Mouse (Mus musculus) layer of hippocampus, postnatal 10 days (tissue): ENCODE results near the gene Dip2b. TPM values are rescaled to one million over a fixed set of nuclear protein-coding genes. Genes with fewer than 3 reads are reported as not detected.

ENCODE experiments used
- DNase-seq, 2 experiments: peaks; one replicate each; pipeline ENCODE4 v3.0.0; 2021; ENCODE audit warnings: low spot score in 2 of 2
- total RNA-seq, 2 experiments: library from RNA; stranded (reverse); gene quantifications; 2 replicates each; pipeline ENCODE4 v1.2.3; 2021

Dip2b gene
- total RNA-seq, 2 experiments from 2014 or later = 48.7 to 51.0 TPM

DNA sequence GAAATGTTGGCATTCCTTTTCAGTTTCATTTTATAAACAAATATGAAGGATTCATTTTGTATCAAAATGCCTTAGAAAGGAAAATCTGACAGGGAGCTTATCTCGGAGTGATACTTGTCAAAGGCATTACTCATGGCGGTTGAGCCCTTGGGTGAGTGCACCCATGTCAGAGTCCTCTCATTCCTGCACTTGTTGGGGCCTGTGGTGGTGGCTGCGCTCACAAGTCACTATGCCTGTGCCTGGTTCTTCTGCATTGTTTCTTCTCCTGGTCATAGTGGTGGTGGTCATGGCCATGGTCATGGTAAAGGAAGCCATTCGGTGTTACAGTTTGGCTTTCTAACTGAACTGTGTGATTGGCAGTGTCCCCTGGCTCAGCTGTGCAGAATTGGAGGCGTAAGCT is 44.3 kb downstream of the Dip2b start:
- DNase-seq = no peak

DNA sequence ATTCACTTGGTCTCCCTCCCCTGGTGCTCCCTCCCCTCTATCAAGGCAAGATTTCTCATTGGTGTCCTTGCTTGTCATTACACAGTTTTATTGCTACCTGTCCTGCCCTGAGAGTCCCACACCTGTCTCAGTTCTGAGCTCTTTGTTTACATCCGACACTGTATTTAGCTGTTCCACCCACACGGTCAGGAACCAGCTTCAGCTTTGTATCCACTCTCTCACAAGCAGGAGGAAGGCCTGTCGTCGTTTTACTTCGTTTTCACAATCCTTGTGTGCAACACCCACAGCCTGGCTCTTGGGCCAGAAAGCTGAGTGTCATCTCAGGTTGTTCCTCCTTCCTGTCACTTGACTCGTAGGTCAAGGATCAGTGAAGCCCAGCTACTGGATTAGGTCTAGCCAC is 45.4 kb downstream of the Dip2b start:
- no peak for DNase-seq

- no peak for DNase-seq
These were observed 46.4 kb downstream of the Dip2b start for GRCm38 (mm10) chr15:100084882-100085281.

DNA sequence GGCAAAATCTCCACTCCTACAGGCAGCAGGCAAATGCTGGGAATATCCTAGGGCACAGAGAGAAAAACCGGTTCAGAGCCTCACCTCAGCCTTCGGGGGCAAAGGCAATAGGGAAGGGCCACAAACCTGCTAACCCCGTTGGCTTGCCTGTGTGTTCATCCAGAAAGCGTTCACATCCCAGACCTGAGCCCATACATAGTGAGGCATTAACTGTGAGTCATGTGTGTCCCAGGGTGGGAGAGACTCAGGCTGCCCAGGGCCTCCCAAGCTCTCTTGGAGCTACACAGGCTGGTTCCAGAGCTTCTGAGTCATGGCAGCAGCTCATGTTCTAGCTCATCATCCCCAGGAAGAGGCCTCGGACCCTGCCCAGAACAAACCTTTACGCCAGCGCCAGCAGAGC is 49.6 kb downstream of the Dip2b start:
- DNase-seq = no peak

DNA sequence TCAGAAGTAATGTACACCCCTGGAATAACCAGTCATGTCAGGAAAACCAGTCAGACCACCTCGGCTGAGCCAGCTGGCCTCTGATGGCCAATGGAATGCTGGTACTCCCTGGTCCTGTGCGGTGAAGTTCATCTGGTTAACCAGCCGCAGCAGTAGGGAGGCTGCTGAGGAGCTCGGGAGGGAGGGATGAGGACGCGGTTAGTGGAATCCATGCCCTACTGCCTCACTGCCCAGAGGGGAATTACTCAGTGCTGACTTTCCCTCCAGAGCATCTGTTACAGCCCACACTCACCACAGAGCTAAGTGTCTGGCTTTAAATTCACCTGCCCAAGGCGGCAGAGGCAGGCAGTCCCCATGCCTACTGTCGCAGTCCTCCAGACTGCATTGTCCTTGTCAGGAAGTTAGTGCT is 51.2 kb downstream of the Dip2b start:
- DNase-seq = no peak

- no peak for DNase-seq
These were observed 53.4 kb downstream of the Dip2b start for GRCm38 (mm10) chr15:100091818-100092217.

DNA sequence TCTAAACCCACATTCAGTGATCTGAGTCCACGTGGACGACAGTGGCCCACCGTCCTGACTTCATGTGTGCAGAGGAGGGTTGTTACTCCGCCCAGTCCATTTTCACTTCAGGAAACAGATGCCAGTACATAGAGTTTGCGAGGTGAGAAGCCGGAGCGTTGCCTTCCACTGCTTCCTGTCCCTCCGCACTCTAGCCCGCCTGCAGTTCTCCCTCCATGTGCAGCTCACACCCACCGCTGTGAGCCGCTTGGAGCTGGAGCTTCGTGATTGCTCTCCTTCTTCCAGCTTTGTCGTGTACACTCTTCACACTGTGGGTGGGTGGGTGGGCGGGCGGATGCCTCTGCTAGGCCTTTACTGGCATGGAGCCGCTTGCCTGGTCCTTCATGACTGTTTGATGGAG is 53.8 kb downstream of the Dip2b start:
- no peak for DNase-seq

DNA sequence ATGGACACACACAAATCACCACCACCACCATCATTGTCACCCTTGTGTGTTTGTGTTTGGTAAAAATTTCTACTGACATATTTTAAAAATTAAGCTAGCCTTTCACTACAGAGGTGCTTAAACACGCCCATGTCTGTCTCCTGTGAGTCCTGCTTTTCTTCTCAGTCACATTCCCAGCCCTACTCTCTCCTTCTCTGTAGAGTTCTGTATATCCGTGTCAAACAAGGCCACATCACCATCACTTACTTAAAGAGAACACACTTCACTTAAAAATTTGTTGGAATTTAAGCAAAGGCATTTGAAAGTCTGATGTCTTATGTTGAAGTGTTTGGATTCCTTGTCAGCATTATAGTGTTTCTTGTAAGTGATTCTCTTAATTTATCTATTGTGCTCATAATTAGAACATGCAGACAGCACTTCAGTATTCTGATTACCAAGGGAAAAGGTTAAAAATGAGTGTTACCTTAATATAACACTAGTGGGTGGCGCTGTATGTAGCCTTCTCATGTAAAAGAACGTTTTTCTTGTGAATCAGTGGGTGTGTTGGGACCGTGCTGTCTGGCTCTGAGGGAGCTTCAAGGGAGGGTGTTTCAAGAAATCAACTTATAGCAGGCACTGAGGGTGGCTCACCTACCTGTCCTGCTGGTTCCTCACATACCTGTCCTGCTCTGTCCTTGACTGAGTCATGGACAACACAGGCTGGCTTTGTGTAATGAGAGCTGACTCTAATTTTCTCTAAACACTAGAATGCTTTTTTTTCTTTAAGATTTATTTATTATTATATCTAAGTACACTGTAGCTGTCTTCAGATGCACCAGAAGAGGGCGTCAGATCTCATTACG is 58.3 kb downstream of the Dip2b start:
- DNase-seq = no peak

DNA sequence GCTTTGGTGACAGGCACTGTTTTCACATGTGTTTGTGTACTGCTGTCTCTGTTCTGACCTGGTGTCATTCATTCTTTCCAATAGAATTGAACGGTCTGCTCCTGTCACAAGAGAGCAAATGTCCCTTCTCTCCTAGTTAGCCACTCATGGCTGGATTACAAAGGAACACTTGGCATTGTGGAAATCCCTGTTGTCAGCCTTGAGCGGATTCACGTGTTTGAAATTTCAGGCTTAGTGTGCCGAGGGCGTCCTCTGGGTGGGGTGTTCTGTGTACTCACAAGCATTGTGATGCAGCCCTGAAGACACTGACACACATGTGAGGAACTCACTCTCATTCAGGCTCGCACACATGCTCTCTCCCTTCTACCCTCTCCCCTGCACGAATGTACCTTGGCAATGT is 61.9 kb downstream of the Dip2b start:
- no peak for DNase-seq

- no peak for DNase-seq
These were observed 62.7 kb downstream of the Dip2b start for GRCm38 (mm10) chr15:100101206-100101605.

DNA sequence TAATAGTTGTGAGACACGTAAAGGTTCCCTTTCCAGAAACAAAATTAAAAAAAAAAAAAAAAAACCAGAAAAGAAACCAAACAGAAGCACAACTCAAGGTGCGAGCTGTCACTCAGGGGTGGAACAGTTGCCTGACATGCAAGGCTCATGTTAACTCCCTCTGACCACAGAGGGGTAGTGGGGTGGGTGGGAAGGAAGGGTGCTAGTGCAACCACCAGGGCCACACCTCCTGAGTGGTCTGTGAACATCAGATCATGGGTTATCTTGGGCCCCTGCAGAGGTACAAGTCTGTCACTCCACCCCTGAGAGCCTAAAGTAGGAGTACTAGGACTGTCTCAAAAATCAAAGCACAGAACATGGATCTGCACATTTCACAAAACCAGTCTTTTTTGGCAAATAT is 65.7 kb downstream of the Dip2b start:
- DNase-seq = no peak

GRCm38 (mm10) chr15:100108071-100108782 is 69.8 kb downstream of the Dip2b start:
- no peak for DNase-seq

DNA sequence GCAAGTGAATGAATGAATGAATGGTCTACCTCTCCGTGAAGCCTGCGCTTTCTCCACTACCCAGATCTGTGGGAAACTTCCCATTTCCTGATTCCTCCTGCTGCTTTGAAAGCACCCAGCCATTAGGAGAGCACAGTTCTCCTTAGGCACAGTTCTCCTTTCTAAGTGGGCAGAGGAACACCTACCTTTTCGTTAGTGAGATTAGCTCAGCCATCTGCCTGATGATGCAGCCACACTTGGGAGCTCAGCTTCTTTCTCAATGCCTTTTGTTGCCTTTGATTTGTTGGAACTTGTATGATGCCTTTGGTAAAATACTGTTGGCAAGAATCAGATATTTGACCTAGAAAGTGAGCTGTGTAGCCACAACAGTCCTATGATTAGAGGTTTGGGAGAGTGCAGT is 71.5 kb downstream of the Dip2b start:
- DNase-seq = no peak

DNA sequence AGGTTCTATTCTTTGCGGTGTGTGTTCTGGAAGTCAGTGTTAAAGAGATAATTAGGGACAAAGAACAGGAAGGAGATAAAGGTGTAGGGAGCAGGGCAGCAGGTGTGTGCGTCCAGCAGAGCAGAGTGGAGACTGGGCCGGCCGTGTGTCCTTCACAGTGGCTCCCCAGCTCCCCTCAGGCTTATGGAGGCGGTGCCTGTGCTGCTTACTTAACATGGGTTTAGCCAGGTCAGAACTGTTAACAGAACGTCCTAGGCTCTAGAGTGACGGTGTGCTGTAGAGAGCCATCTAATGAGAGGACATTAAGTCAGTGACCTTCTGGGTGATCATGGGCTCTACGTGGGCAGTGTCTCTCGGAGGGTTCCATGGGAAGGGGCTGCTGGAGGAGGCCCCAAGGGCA is 73.4 kb downstream of the Dip2b start:
- DNase-seq = no peak

- no peak for DNase-seq
These were observed 74.0 kb downstream of the Dip2b start for GRCm38 (mm10) chr15:100112309-100112966.

DNA sequence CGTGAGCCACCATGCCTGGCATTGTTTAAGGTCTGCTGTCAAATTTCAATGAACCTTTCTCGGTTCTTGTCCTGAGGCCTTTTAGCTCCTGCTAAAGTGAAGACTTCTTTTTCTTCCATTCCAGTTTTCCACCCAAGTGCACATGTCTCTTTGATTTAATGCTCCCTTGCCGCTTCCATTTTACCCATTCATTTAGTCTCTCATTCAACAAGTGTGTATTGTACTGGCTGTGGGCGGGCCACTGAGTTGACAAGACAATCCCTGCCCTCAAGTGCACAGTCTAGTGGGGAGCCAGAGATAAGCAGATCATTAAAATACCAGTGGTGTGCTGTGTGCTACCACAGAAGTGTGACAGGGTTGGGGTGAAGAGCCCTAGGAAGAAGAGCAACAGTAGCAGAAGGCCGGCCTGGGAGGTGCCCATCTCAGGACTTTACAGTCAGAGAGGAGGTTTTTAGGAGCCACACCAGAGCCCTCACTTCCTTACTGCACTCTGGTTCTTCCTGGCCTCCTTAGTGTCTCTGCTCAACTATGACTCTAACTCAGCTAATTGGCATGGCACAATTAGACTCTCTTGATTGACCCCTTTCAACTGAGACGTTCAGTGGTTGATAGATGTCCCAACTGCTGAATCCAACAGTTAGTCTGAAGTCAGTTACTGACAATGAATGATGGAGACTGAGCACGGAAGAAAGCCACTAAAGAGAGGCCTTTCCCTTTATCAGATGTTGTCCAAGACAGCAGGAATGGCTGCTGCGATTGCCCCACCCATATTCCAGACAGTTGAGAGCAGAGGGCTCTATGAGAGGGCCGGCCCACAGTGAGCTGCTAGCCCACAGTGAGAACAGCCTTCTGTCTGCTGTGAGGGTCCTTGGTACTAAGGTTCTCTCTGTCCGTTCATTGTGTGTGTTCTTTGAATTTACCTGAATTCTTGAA is 75.1 kb downstream of the Dip2b start:
- DNase-seq = no peak

DNA sequence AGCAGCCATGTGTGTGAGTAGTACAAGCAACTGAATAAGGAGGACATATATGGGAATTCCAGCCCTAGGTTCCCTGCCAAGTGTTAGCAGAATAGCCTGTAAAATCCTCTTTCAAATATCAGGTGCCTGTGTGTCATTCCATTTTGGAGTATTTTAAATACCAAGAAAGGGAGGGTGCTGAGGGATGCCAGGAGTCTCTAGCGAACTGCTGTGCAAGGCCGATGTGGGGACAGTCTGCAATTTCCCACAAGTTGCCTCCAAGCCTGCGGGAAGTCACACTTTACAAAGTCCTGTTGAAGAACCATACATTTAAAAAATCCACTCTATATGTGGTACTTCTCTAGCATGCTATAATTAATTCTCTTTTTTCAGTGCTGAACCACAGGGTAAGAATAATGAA is 77.0 kb downstream of the Dip2b start:
- no peak for DNase-seq

DNA sequence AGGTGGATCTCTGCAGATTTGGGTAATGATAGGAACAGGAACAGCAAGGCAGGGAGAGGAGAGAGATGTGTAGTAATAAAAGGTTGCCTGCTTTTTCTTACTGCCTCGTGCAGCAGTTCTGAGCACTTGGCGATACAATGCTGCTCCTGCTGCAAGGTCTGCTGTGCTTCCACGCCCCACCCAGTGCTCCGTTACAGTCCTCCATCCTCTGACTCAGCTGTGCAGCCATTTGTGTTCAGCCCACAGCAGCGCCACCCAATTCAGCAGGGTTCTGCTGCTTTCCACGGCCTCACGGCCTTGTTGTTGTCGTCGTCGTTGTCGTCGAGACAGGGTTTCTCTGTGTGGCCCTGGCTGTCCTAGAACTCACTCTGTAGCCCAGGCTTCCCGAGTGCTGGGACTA is 77.9 kb downstream of the Dip2b start:
- DNase-seq = no peak

DNA sequence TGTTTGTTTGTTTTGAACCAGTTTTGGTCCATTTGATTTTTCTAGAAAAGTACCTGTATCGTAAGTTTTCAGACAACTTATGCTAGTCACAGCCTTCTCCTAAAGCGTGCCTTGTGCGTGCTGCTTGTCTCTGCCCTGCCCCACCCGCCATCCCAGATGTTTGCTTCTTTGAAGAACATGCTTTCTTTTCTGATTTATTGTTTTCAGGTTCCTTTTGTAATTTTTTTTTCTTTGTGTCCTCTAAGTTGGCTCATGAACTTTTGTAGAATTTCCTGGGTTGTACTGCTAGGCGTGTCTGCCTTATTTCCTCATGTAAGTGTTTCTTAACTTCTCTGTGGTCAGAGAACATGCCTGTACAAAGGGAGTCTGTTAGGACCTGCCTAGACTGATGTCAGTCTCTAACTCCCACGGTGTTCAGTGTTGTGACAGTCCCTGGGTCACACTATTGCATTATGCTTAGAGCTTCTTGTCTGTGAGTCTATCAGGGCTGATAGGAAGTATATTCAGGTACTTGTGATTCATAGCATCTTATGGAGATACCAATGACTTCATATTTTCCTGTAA is 80.8 kb downstream of the Dip2b start:
- DNase-seq = no peak

DNA sequence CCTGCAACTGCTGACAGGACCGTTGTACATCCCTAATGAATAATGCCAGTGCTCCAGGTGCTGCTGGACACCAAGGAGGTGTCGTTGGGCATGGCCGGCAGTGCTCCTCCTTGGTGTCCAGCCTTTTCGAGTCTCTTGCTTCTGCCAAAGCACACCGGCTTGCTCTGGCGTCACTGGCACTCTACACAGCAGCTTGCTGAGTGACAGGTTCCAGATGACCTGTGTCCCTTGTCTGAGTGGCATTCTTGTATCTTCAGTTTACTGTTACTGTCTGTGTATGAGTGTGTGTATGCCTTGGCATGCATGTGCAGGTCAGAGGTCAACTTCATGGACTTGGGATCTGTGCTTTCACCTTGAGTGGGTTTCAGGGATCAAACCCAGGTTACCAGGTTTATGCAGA is 83.0 kb downstream of the Dip2b start:
- DNase-seq = no peak

- DNase-seq = no peak
These were observed 85.4 kb downstream of the Dip2b start for GRCm38 (mm10) chr15:100123867-100124266.
